Mouse (Mus musculus) liver, embryonic 12.5 days (tissue): ENCODE measurements around the gene Adamts3. TPM values are rescaled to one million over a fixed set of nuclear protein-coding genes. Genes with fewer than 3 reads are reported as not detected.

Experiments used
- ATAC-seq: fragments of 200-750 bp; cut with Nextera tagmentation; 2 replicates; pipeline ENCODE4 v1.8.0; 2017; ENCODE audit warnings: moderate number of reproducible peaks, mild to moderate bottlenecking, moderate library complexity
- H3K27ac ChIP-seq: fragments of 300-500 bp; sonication (generic); 2 replicates; pipeline ENCODE4 v1.5.1; 2016; ENCODE audit warnings: mild to moderate bottlenecking
- H3K27me3 ChIP-seq: fragments of 300-500 bp; sonication (generic); replicated peaks from 2 replicates; pipeline ENCODE4 v1.6.1; 2016; ENCODE audit warnings: mild to moderate bottlenecking, moderate library complexity
- H3K36me3 ChIP-seq: fragments of 300-500 bp; sonication (generic); 2 replicates; pipeline ENCODE4 v1.6.1; 2016; ENCODE audit warnings: mild to moderate bottlenecking, moderate library complexity
- H3K4me1 ChIP-seq: fragments of 300-500 bp; sonication (generic); 2 replicates; pipeline ENCODE4 v1.6.1; 2016
- H3K4me2 ChIP-seq: fragments of 300-500 bp; sonication (generic); 2 replicates; pipeline ENCODE4 v1.6.1; 2016; ENCODE audit warnings: mild to moderate bottlenecking, moderate library complexity
- H3K4me3 ChIP-seq: fragments of 300-500 bp; sonication (generic); 2 replicates; pipeline ENCODE4 v1.5.1; 2016; ENCODE audit warnings: mild to moderate bottlenecking, moderate library complexity
- H3K9ac ChIP-seq: fragments of 300-500 bp; sonication (generic); 2 replicates; pipeline ENCODE4 v1.6.1; 2016; ENCODE audit warnings: mild to moderate bottlenecking, moderate library complexity
- H3K9me3 ChIP-seq: fragments of 300-500 bp; sonication (generic); replicated peaks from 2 replicates; pipeline ENCODE4 v1.6.1; 2016; ENCODE audit warnings: mild to moderate bottlenecking, moderate library complexity
- WGBS: fragments of 180-500 bp; shearing (Covaris S2); methylation state at CpG from one replicate; pipeline ENCODE4 v1.1.7; 2016; ENCODE audit not compliant: insufficient replicate concordance; 5-methylcytosine and 5-hydroxymethylcytosine counted together
- polyA plus RNA-seq: library from polyadenylated mRNA; unstranded; fragments of >200 nt; fragmentation: Nextera tagmentation; extraction: Ambion mirVana; gene quantifications from 2 replicates; pipeline ENCODE4 v1.2.1, GENCODE M21; 2016

Adamts3 gene
- polyA plus RNA-seq, 1 experiment from 2014 or later = 2.1 TPM

DNA sequence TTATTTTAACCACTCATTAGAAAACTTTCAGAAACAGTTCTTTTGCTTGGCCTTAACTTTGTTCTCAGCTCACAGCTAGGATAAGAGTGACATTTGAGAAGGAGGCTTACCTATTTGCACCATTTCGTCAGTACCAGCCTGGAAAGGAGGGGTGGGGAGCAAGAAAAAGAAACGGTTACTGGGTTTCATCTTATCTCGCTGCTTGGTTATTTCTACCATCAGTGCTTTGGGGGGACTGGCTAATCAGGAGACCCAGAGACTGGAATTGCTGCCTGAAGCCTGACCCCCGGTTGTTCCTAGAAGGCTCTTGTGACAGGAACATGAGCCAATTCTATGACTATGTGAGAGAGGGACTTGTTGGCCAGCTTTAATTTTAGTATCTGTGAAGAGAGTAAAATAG is 1.7 kb downstream of the Adamts3 start:
- H3K9ac ChIP-seq = no peak overlapping the region
- no peak overlapping the region for H3K27ac ChIP-seq
- no peaks in the 10 kb centered on the region for H3K27me3 ChIP-seq
- peak overlapping the region; percentile 70 for H3K4me3 ChIP-seq
- no peaks in the 10 kb centered on the region for H3K9me3 ChIP-seq
- peak overlapping the region; percentile 97 for H3K4me2 ChIP-seq
- ATAC-seq = no peak; the same call in 1 of the 2 replicates
- WGBS = 19% methylated on average over 4 of the region's 4 CpGs
- peaks cover 5% of the 10 kb centered on the region; the same call in 1 of the 2 replicates for H3K36me3 ChIP-seq
- peaks cover 37% of the 10 kb centered on the region for H3K4me1 ChIP-seq

DNA sequence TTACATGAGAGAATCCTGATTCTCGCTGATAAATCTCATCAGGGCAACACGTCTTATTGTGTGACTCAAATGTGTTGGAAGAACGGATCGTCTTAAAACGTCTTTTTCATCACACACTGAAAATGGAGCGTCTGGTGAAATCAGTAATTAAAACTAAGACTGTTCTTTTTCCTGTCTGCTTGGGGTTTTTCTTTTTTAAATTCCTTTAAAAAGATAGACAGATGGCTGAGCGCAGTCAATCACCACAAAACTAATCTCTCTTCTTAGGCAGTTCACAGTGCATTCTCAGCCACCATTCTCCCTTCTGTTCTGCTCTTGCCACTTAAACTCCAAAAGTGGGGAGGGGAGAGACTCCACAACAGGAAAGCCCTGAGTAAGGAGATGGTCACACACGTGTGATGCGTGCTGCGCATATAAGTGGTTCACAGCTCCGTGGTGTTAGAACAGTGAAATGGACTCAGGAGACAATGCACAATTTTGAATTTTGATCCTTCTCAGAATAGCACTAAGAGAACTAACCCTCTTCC is 4.2 kb downstream of the Adamts3 start:
- Histone ChIP-seq H3K27me3 (no peaks in the 10 kb centered on the region), H3K36me3 (peaks cover 5% of the 10 kb centered on the region; the same call in 1 of the 2 replicates), H3K4me1 (peaks cover 28% of the 10 kb centered on the region), H3K4me2 (no peak overlapping the region), H3K9ac (no peak overlapping the region), H3K4me3 (no peak overlapping the region), H3K9me3 (no peaks in the 10 kb centered on the region), H3K27ac (no peak overlapping the region)
- ATAC-seq = no peak
- 79% methylated on average over 11 of the region's 11 CpGs for WGBS

DNA sequence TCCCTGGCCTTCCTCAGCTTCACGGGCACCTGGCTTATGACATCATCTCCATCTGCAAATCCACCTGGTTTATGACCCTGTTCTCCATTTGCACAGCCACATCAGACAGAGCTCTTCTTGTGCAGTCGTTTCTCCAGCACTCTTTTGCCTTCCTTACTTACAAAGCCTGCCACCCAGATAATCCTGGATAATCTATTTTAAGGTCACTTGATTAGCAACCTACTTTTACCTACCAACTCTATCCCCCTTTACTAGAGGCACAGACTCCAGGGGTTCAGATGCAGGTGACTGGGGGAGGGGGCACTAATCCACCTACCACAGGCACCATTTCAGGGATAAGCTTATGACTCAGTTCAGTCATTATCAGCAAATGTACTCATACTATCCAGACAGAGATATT is 10.5 kb downstream of the Adamts3 start:
- Histone ChIP-seq H3K4me2 (no peak overlapping the region), H3K9me3 (no peaks in the 10 kb centered on the region), H3K9ac (no peak overlapping the region), H3K27me3 (no peaks in the 10 kb centered on the region), H3K4me3 (no peak overlapping the region), H3K36me3 (no peaks in the 10 kb centered on the region), H3K4me1 (no peaks in the 10 kb centered on the region), H3K27ac (no peak overlapping the region)
- ATAC-seq = no peak
- WGBS = 45% methylated on average over 2 of the region's 2 CpGs

DNA sequence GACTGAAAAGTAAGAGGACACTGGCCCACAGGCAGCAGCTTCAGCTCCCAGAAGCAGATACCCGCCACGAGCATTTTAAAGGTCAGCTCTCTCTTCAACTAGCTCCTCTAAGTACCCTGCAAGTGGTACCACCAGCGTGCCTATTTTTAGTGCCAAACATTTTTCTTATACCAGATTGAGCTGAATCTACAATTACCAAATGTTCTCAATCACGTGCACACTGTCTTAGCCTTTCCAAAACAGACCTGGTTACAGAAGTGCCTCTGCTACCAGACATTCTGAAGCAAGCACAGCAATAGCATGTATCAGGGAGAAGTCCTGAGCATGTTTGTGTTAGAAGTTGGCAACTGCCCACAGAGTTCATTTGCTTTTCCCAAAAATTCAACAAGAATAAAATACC is 23.5 kb downstream of the Adamts3 start:
- H3K9me3 ChIP-seq = no peaks in the 10 kb centered on the region
- no peak overlapping the region for H3K4me2 ChIP-seq
- no peaks in the 10 kb centered on the region for H3K27me3 ChIP-seq
- no peak for ATAC-seq
- peaks cover 5% of the 10 kb centered on the region; the same call in 1 of the 2 replicates for H3K36me3 ChIP-seq
- no peak overlapping the region for H3K27ac ChIP-seq
- no peak overlapping the region for H3K4me3 ChIP-seq
- no peaks in the 10 kb centered on the region for H3K4me1 ChIP-seq
- H3K9ac ChIP-seq = no peak overlapping the region
- 72% methylated on average over 4 of the region's 4 CpGs for WGBS

DNA sequence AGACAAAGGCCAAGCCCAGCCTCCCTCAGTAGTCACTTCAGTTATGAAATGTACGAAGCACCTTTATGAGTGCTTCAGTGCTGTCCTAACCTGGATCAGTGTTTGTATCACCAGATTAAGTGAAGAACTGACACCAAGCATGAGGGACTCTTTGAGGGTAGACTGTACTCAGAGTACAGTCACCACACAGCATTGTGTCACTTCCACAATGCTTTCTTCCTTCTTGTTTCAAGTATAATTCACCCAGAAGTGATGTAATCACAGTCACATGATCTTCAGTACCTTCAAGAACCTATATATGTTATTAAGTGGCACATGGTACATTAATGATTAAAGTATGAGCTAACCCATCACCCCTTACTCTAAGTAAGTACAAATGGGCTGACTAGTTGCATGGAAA is 24.3 kb downstream of the Adamts3 start:
- no peaks in the 10 kb centered on the region for H3K9me3 ChIP-seq
- no peaks in the 10 kb centered on the region for H3K27me3 ChIP-seq
- no peak overlapping the region for H3K9ac ChIP-seq
- ATAC-seq = no peak
- H3K36me3 ChIP-seq = peaks cover 5% of the 10 kb centered on the region; the same call in 1 of the 2 replicates
- H3K4me2 ChIP-seq = no peak overlapping the region
- no peak overlapping the region for H3K4me3 ChIP-seq
- WGBS = 82% methylated on average over 1 of the region's 1 CpGs
- H3K4me1 ChIP-seq = no peaks in the 10 kb centered on the region
- H3K27ac ChIP-seq = no peak overlapping the region

DNA sequence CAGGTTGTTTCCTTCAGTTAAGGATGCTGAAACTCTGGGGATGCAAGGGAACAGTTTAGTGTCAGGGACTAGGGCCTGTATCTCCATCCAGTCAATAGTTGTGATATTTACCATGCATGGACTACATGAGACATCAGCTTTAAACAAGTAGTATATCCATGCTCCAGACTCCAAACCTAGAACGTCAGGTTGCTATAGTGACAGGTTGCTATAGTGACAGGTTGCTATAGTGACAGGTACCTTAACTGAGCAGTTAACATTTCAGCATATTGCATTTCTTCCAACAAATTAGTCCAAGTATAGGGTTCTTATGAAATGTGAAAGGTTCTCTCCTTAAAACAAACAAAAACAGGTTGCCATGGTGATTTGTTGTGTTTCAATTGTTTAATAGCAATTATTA is 36.6 kb downstream of the Adamts3 start:
- no peak overlapping the region for H3K27ac ChIP-seq
- H3K9ac ChIP-seq = no peak overlapping the region
- no peaks in the 10 kb centered on the region for H3K9me3 ChIP-seq
- H3K4me1 ChIP-seq = no peaks in the 10 kb centered on the region
- 79% methylated on average over 1 of the region's 1 CpGs for WGBS
- no peak overlapping the region for H3K4me3 ChIP-seq
- no peak for ATAC-seq
- H3K4me2 ChIP-seq = no peak overlapping the region
- H3K36me3 ChIP-seq = no peaks in the 10 kb centered on the region
- no peaks in the 10 kb centered on the region for H3K27me3 ChIP-seq

DNA sequence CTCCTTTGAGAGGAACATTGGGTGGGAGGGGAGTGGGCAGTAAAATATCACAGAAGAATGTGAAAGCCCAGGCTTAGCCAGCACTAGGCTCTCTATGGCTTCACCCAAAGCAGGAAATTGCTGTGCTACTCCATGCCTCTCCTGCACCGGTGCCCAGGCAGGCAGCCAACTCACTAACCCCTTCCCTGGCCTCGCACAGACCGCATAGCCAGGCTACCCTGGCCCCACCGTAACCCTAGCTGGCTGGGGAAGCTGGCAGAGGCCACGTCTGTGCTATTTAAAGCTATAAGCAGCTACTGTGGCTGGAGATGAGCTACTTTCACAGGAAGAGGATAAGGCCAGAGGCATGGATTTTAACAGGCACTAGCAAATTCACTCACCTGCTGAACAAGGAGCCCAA is 38.8 kb downstream of the Adamts3 start:
- WGBS = 21% methylated on average over 5 of the region's 5 CpGs
- Histone ChIP-seq H3K4me3 (no peak overlapping the region), H3K4me2 (no peak overlapping the region), H3K9me3 (no peaks in the 10 kb centered on the region), H3K4me1 (no peaks in the 10 kb centered on the region), H3K36me3 (no peaks in the 10 kb centered on the region), H3K9ac (no peak overlapping the region), H3K27ac (no peak overlapping the region), H3K27me3 (no peaks in the 10 kb centered on the region)
- ATAC-seq = no peak

DNA sequence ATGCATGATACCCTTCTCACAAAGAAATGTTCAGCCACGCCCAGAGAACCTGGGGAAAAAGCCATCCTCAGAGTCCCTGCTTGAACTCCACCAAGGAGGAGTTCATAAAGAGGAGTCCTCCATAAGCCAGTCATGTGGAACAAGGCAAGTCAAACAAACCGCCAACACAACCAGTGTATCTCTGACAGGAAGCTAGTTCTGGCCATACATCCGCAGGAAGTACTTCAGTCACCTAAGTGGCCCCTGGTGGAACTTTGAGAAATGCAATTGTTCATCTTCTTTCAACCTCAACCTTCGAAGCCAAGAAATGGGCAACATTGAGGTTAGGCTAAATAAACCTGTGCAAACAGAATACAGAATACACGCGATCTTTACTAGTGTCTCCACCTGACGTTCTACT is 39.7 kb downstream of the Adamts3 start:
- no peak overlapping the region for H3K4me3 ChIP-seq
- H3K9me3 ChIP-seq = no peaks in the 10 kb centered on the region
- H3K4me2 ChIP-seq = no peak overlapping the region
- no peaks in the 10 kb centered on the region for H3K4me1 ChIP-seq
- no peaks in the 10 kb centered on the region for H3K36me3 ChIP-seq
- WGBS = 61% methylated on average over 7 of the region's 7 CpGs
- ATAC-seq = no peak
- H3K27ac ChIP-seq = no peak overlapping the region
- H3K9ac ChIP-seq = no peak overlapping the region
- no peaks in the 10 kb centered on the region for H3K27me3 ChIP-seq

DNA sequence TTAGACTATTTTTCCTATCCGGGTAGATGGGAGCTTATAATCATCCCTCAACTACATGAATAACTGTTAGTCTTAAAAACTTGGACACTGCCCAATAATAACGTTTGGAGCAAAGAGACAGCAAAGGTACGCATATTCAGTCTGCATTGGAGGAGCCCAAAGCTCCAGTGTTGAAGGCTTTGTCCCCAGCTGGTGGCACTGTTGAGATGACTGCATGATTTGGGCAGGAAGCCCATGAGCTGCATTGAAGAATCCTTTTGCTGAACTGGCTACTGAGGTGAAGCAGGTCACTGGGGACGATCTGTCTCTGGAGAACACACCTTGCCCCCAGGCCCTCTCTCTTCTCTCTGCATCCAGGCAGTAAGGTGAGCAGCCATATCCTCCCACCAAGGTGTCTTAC is 43.5 kb downstream of the Adamts3 start:
- 70% methylated on average over 4 of the region's 4 CpGs for WGBS
- H3K9ac ChIP-seq = no peak overlapping the region

DNA sequence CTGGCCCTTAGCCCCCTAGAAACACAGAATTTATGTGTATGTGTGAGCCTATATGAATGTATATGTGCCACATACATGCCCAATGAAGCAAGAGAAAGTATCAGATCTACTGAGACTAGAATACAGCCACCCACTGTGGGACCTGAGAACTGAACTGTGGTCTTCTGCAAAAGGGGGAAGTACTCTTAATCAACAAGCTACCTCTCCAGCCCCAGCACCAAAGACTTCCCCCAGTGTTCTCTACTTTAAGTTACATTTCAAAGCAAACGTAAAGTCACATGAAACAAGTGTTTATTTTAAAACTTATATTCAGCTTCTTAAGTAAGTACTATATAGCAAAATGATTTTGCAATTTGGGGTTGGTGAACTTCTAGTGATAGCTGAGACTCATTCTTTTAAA is 62.0 kb downstream of the Adamts3 start:
- no peak for ATAC-seq
- Histone ChIP-seq H3K27ac (no peak overlapping the region), H3K9ac (no peak overlapping the region), H3K4me1 (peaks cover 6% of the 10 kb centered on the region; the same call in 1 of the 2 replicates), H3K9me3 (no peaks in the 10 kb centered on the region), H3K4me2 (no peak overlapping the region), H3K4me3 (no peak overlapping the region), H3K36me3 (no peaks in the 10 kb centered on the region), H3K27me3 (no peaks in the 10 kb centered on the region)
- WGBS = 56% methylated on average over 1 of the region's 1 CpGs

More for the DNA sequence above, 43.5 kb downstream of the Adamts3 start:
- Histone ChIP-seq H3K36me3 (no peaks in the 10 kb centered on the region), H3K4me3 (no peak overlapping the region), H3K9me3 (no peaks in the 10 kb centered on the region), H3K27me3 (no peaks in the 10 kb centered on the region), H3K4me1 (no peaks in the 10 kb centered on the region), H3K4me2 (no peak overlapping the region), H3K27ac (no peak overlapping the region)
- no peak for ATAC-seq

DNA sequence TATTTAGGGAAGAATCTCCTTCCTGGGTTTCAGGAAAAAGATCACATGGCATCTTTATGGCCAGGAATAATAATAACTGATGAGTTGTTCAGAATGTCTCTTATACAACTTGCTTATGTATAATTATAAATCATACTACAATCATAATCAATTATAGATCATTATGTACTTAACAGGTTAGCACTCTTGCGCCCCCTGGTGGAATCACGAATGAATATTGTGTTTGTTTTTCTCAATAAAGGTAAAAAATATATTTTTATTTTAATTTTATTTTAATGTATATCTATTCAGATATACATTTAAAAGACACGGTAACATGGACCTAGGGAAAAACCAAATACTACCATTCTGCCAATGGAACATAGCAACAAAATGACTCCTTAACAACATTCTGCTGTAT is 63.6 kb downstream of the Adamts3 start:
- H3K4me2 ChIP-seq = no peak overlapping the region
- no peaks in the 10 kb centered on the region for H3K9me3 ChIP-seq
- no peaks in the 10 kb centered on the region for H3K36me3 ChIP-seq
- ATAC-seq = no peak
- WGBS = 12% methylated on average over 3 of the region's 3 CpGs
- no peak overlapping the region for H3K4me3 ChIP-seq
- no peak overlapping the region for H3K27ac ChIP-seq
- no peaks in the 10 kb centered on the region for H3K27me3 ChIP-seq
- H3K4me1 ChIP-seq = peaks cover 6% of the 10 kb centered on the region; the same call in 1 of the 2 replicates
- H3K9ac ChIP-seq = no peak overlapping the region

DNA sequence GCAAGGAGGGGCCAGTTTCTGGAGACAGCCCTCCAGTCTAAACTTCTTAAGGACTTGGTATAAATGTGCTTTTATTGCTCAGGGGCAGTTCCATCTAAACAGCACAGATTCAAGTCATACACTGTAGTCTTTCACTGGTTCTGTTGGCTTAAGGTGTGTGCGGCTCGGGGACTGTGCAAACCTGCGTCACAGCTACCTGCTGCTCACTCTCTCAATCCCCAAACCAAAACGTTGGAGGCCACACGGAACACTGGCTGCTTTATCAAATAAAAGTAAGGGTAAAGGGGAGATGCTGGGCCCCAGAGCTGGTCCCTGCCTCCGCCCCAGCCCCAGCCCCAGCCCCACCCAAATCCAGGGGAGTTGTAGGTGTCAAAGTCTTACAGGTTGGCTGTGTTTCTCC is 66.5 kb downstream of the Adamts3 start:
- H3K36me3 ChIP-seq = no peaks in the 10 kb centered on the region
- 66% methylated on average over 6 of the region's 6 CpGs for WGBS
- ATAC-seq = no peak

DNA sequence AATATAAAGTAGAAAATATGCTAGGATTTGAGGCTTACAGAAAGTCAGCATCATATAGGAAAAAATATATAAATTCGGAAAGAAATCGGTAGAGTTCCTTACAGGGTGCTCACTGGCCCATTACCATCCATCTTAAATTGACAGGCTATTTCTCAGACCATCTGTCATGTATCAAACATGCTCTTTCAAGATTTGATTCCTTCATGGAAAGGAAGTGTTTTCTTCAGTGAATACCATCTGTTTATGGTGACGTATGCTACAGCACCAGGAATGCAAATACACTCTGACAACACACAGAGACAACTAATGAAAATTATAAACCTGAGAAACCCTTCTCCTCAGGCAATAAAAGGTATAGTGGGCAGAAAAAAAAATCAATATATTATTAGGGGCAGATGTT is 68.6 kb downstream of the Adamts3 start:
- ATAC-seq = no peak
- Histone ChIP-seq H3K4me3 (no peak overlapping the region), H3K27me3 (no peaks in the 10 kb centered on the region), H3K4me2 (no peak overlapping the region), H3K36me3 (no peaks in the 10 kb centered on the region), H3K4me1 (peaks cover 6% of the 10 kb centered on the region; the same call in 1 of the 2 replicates), H3K9ac (no peak overlapping the region), H3K9me3 (no peaks in the 10 kb centered on the region), H3K27ac (no peak overlapping the region)
- WGBS = 82% methylated on average over 3 of the region's 3 CpGs

More for the DNA sequence above, 66.5 kb downstream of the Adamts3 start:
- H3K4me3 ChIP-seq = no peak overlapping the region
- H3K27me3 ChIP-seq = no peaks in the 10 kb centered on the region
- no peak overlapping the region for H3K27ac ChIP-seq
- no peak overlapping the region for H3K9ac ChIP-seq
- no peak overlapping the region for H3K4me2 ChIP-seq
- no peaks in the 10 kb centered on the region for H3K9me3 ChIP-seq
- H3K4me1 ChIP-seq = peaks cover 6% of the 10 kb centered on the region; the same call in 1 of the 2 replicates
